Mouse (Mus musculus): ENCODE measurements around the gene Ybx1.

The Ybx1 gene

GRCm38 (mm10) chr4:119294415-119295133 lies at the start of gene Ybx1:
Gene Ybx1 (minus strand): TSS chr4:119294604.
- in situ Hi-C loops (cut with MboI; ENCODE audit: low pct_unique_long_range_greater_than_20kb in 1 of 2, low sequenced_read_pairs in 2 of 2, unreplicated experiment in 1 of 2), result no loop called here

- in situ Hi-C loops (cut with MboI; ENCODE audit: low pct_unique_long_range_greater_than_20kb in 1 of 2, low sequenced_read_pairs in 2 of 2, unreplicated experiment in 1 of 2), result no loop called here
Observed at GRCm38 (mm10) chr4:119338861-119339361, 44.5 kb upstream of the Ybx1 start.

GRCm38 (mm10) chr4:119338422-119338821 lies 44.0 kb upstream of the Ybx1 start:
- in situ Hi-C loops (cut with MboI; ENCODE audit: low pct_unique_long_range_greater_than_20kb in 1 of 2, low sequenced_read_pairs in 2 of 2, unreplicated experiment in 1 of 2), result no loop called here

GRCm38 (mm10) chr4:119333487-119333886 lies 39.1 kb upstream of the Ybx1 start:
- in situ Hi-C loops (cut with MboI; ENCODE audit: low pct_unique_long_range_greater_than_20kb in 1 of 2, low sequenced_read_pairs in 2 of 2, unreplicated experiment in 1 of 2), result no loop called here

GRCm38 (mm10) chr4:119320896-119321550 lies 26.6 kb upstream of the Ybx1 start:
- in situ Hi-C loops (cut with MboI; ENCODE audit: low pct_unique_long_range_greater_than_20kb in 1 of 2, low sequenced_read_pairs in 2 of 2, unreplicated experiment in 1 of 2), result no loop called here

- in situ Hi-C loops (cut with MboI; ENCODE audit: low pct_unique_long_range_greater_than_20kb in 1 of 2, low sequenced_read_pairs in 2 of 2, unreplicated experiment in 1 of 2), result no loop called here
Observed at GRCm38 (mm10) chr4:119320131-119320830, 25.9 kb upstream of the Ybx1 start, which contains the start of gene Ppih. Gene Ppih (minus strand): TSS chr4:119320546.

GRCm38 (mm10) chr4:119313756-119314155 lies 19.4 kb upstream of the Ybx1 start:
- in situ Hi-C loops (cut with MboI; ENCODE audit: low pct_unique_long_range_greater_than_20kb in 1 of 2, low sequenced_read_pairs in 2 of 2, unreplicated experiment in 1 of 2), result no loop called here

- in situ Hi-C loops (cut with MboI; ENCODE audit: low pct_unique_long_range_greater_than_20kb in 1 of 2, low sequenced_read_pairs in 2 of 2, unreplicated experiment in 1 of 2), result no loop called here
Observed at GRCm38 (mm10) chr4:119305418-119305817, 11.0 kb upstream of the Ybx1 start.

- in situ Hi-C loops (cut with MboI; ENCODE audit: low pct_unique_long_range_greater_than_20kb in 1 of 2, low sequenced_read_pairs in 2 of 2, unreplicated experiment in 1 of 2), result no loop called here
Observed at GRCm38 (mm10) chr4:119303291-119303690, 8.9 kb upstream of the Ybx1 start.

GRCm38 (mm10) chr4:119301777-119302176 lies 7.4 kb upstream of the Ybx1 start:
- in situ Hi-C loops (cut with MboI; ENCODE audit: low pct_unique_long_range_greater_than_20kb in 1 of 2, low sequenced_read_pairs in 2 of 2, unreplicated experiment in 1 of 2), result no loop called here

GRCm38 (mm10) chr4:119300761-119301160 lies 6.4 kb upstream of the Ybx1 start:
- in situ Hi-C loops (cut with MboI; ENCODE audit: low pct_unique_long_range_greater_than_20kb in 1 of 2, low sequenced_read_pairs in 2 of 2, unreplicated experiment in 1 of 2), result no loop called here

GRCm38 (mm10) chr4:119297361-119297760 lies 3.0 kb upstream of the Ybx1 start:
- in situ Hi-C loops (cut with MboI; ENCODE audit: low pct_unique_long_range_greater_than_20kb in 1 of 2, low sequenced_read_pairs in 2 of 2, unreplicated experiment in 1 of 2), result no loop called here

- in situ Hi-C loops (cut with MboI; ENCODE audit: low pct_unique_long_range_greater_than_20kb in 1 of 2, low sequenced_read_pairs in 2 of 2, unreplicated experiment in 1 of 2), result no loop called here
Observed at GRCm38 (mm10) chr4:119295134-119295453, 690 bp upstream of the Ybx1 start.

- in situ Hi-C loops (cut with MboI; ENCODE audit: low pct_unique_long_range_greater_than_20kb in 1 of 2, low sequenced_read_pairs in 2 of 2, unreplicated experiment in 1 of 2), result no loop called here
Observed at GRCm38 (mm10) chr4:119293574-119294258, 688 bp downstream of the Ybx1 start.

- in situ Hi-C loops (cut with MboI; ENCODE audit: low pct_unique_long_range_greater_than_20kb in 1 of 2, low sequenced_read_pairs in 2 of 2, unreplicated experiment in 1 of 2), result no loop called here
Observed at GRCm38 (mm10) chr4:119292771-119293573, 1.4 kb downstream of the Ybx1 start.

GRCm38 (mm10) chr4:119291921-119292320 lies 2.5 kb downstream of the Ybx1 start:
- in situ Hi-C loops (cut with MboI; ENCODE audit: low pct_unique_long_range_greater_than_20kb in 1 of 2, low sequenced_read_pairs in 2 of 2, unreplicated experiment in 1 of 2), result no loop called here

- in situ Hi-C loops (cut with MboI; ENCODE audit: low pct_unique_long_range_greater_than_20kb in 1 of 2, low sequenced_read_pairs in 2 of 2, unreplicated experiment in 1 of 2), result no loop called here
Observed at GRCm38 (mm10) chr4:119285336-119285735, 9.1 kb downstream of the Ybx1 start.

- in situ Hi-C loops (cut with MboI; ENCODE audit: low pct_unique_long_range_greater_than_20kb in 1 of 2, low sequenced_read_pairs in 2 of 2, unreplicated experiment in 1 of 2), result no loop called here
Observed at GRCm38 (mm10) chr4:119284861-119285260, 9.5 kb downstream of the Ybx1 start.

Measured in mouse embryonic stem cell (cell line).